Mouse (Mus musculus): ENCODE measurements around the gene Gale. TPM values are rescaled to one million over a fixed set of nuclear protein-coding genes. Genes with fewer than 3 reads are reported as not detected.
A peak's percentile ranks its signal among the peaks of the same experiment; 100 is the strongest.

Gene Gale
- polyA plus RNA-seq, 1 experiment, result 13.4 TPM

GRCm38 (mm10) chr4:135986943-135987710, 23.6 kb downstream of the Gale start, which contains the start of gene Pithd1:
Pithd1 (minus strand) TSS chr4:135987264.
- peak within 1 kb of the TSS; percentile 86 for H3K27ac ChIP-seq (ENCODE audit: insufficient read depth, low read depth, low read length)
- H3K4me1 ChIP-seq (ENCODE audit: control insufficient read depth, insufficient read depth, low read length), result 0 out of 2 replicates have a peak, but pooled peaks cover 2% of the 10 kb centered on the region
- peak within 1 kb of the TSS; percentile 76 for H3K4me3 ChIP-seq (ENCODE audit: insufficient read depth, low read depth, low read length)
- WGBS, result under 1% methylated on average over 79 of the region's 81 CpGs
- H3K27me3 ChIP-seq (replicated peaks; ENCODE audit: control insufficient read depth, insufficient read depth, low read length), result no peaks in the 10 kb centered on the region
- no peaks in the 10 kb centered on the region for H3K36me3 ChIP-seq (ENCODE audit: control insufficient read depth, insufficient read depth, low read length)
- peak; percentile 95 for DNase-seq
- TF ChIP-seq POLR2A (IDR thresholded peaks at IDR 0.05; ENCODE audit: low read depth, low read length) (no peak), CTCF (conservative IDR thresholded peaks at IDR 0.05; ENCODE audit: insufficient read depth, insufficient read length, low read depth, low read length) (no peak)

- Histone ChIP-seq H3K36me3 (ENCODE audit: control insufficient read depth, insufficient read depth, low read length) (no peaks in the 10 kb centered on the region), H3K4me3 (ENCODE audit: insufficient read depth, low read depth, low read length) (no peak overlapping the region; the same call in 1 of the 2 replicates), H3K4me1 (ENCODE audit: control insufficient read depth, insufficient read depth, low read length) (0 out of 2 replicates have a peak, but pooled peaks cover 2% of the 10 kb centered on the region), H3K27ac (ENCODE audit: insufficient read depth, low read depth, low read length) (no peak overlapping the region), H3K27me3 (replicated peaks; ENCODE audit: control insufficient read depth, insufficient read depth, low read length) (no peaks in the 10 kb centered on the region)
- TF ChIP-seq POLR2A (IDR thresholded peaks at IDR 0.05; ENCODE audit: low read depth, low read length) (no peak), CTCF (conservative IDR thresholded peaks at IDR 0.05; ENCODE audit: insufficient read depth, insufficient read length, low read depth, low read length) (no peak)
- WGBS, result 63% methylated on average over 9 of the region's 9 CpGs
- DNase-seq, result no peak
Measured at GRCm38 (mm10) chr4:135987714-135988113, 24.2 kb downstream of the Gale start.

DNA sequence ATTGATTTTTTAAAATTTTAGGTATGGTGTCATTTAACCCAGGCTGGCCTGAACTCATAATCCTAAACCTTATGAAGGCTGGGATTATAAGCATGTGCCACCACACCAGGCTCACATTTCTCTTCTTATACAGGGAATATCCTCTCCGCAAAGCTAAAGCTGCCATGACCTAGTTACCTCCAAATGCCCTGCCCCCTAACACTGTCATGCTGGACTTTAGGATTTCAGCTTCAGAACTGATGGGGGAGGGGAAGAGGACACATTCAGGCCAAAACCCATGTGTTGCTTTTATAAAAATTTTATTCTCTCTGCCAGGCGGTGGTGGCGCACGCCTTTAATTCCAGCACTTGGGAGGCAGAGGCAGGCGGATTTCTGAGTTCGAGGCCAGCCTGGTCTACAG, 30.4 kb downstream of the Gale start:
- WGBS, result 93% methylated on average over 6 of the region's 6 CpGs

GRCm38 (mm10) chr4:135995118-135995517, 31.6 kb downstream of the Gale start:
- H3K36me3 ChIP-seq (ENCODE audit: control insufficient read depth, insufficient read depth, low read length), result no peaks in the 10 kb centered on the region
- H3K4me1 ChIP-seq (ENCODE audit: control insufficient read depth, insufficient read depth, low read length), result no peaks in the 10 kb centered on the region
- no peak overlapping the region for H3K27ac ChIP-seq (ENCODE audit: insufficient read depth, low read depth, low read length)
- no peak for DNase-seq
- H3K4me3 ChIP-seq (ENCODE audit: insufficient read depth, low read depth, low read length), result no peak overlapping the region
- 81% methylated on average over 4 of the region's 4 CpGs for WGBS
- no peaks in the 10 kb centered on the region for H3K27me3 ChIP-seq (replicated peaks; ENCODE audit: control insufficient read depth, insufficient read depth, low read length)
- no peak for TF ChIP-seq POLR2A (IDR thresholded peaks at IDR 0.05; ENCODE audit: low read depth, low read length)
- TF ChIP-seq CTCF (conservative IDR thresholded peaks at IDR 0.05; ENCODE audit: insufficient read depth, insufficient read length, low read depth, low read length), result no peak

More for the DNA sequence above, 30.4 kb downstream of the Gale start:
- no peak for TF ChIP-seq CTCF (conservative IDR thresholded peaks at IDR 0.05; ENCODE audit: insufficient read depth, insufficient read length, low read depth, low read length)
- TF ChIP-seq POLR2A (IDR thresholded peaks at IDR 0.05; ENCODE audit: low read depth, low read length), result no peak
- no peak overlapping the region for H3K4me3 ChIP-seq (ENCODE audit: insufficient read depth, low read depth, low read length)
- H3K36me3 ChIP-seq (ENCODE audit: control insufficient read depth, insufficient read depth, low read length), result no peaks in the 10 kb centered on the region
- no peak overlapping the region for H3K27ac ChIP-seq (ENCODE audit: insufficient read depth, low read depth, low read length)
- H3K4me1 ChIP-seq (ENCODE audit: control insufficient read depth, insufficient read depth, low read length), result no peaks in the 10 kb centered on the region
- H3K27me3 ChIP-seq (replicated peaks; ENCODE audit: control insufficient read depth, insufficient read depth, low read length), result no peaks in the 10 kb centered on the region
- DNase-seq, result no peak

GRCm38 (mm10) chr4:136004107-136004675, 40.7 kb downstream of the Gale start:
- TF ChIP-seq POLR2A (IDR thresholded peaks at IDR 0.05; ENCODE audit: low read depth, low read length) (no peak), CTCF (conservative IDR thresholded peaks at IDR 0.05; ENCODE audit: insufficient read depth, insufficient read length, low read depth, low read length) (no peak)
- 71% methylated on average over 5 of the region's 5 CpGs for WGBS
- H3K4me1 ChIP-seq (ENCODE audit: control insufficient read depth, insufficient read depth, low read length), result peaks cover 4% of the 10 kb centered on the region; the same call in 1 of the 2 replicates
- H3K4me3 ChIP-seq (ENCODE audit: insufficient read depth, low read depth, low read length), result no peak overlapping the region
- H3K27ac ChIP-seq (ENCODE audit: insufficient read depth, low read depth, low read length), result no peak overlapping the region
- no peak for DNase-seq
- no peaks in the 10 kb centered on the region for H3K27me3 ChIP-seq (replicated peaks; ENCODE audit: control insufficient read depth, insufficient read depth, low read length)
- H3K36me3 ChIP-seq (ENCODE audit: control insufficient read depth, insufficient read depth, low read length), result peaks cover 12% of the 10 kb centered on the region

DNA sequence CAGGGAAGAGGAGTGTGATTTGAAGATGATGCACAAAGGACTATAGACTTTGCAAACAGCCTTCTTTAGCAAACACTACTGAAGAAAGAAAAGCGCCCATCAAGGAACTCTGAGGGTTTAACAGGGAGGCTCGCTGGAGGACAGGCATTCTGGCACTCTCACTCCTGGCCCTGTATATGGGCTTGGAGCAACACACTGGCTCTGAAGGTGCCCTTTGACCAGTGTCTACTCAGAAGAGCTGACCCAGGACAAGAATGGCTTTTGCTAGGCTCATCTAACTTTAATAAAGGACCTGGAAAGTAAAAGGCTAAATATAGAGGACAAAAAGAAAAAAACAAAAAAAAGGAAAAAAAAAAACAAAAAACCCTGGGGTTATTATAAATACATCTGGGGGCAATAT, 41.4 kb downstream of the Gale start:
- H3K27me3 ChIP-seq (replicated peaks; ENCODE audit: control insufficient read depth, insufficient read depth, low read length), result no peaks in the 10 kb centered on the region
- DNase-seq, result peak; percentile 66

GRCm38 (mm10) chr4:136006821-136007220, 43.3 kb downstream of the Gale start:
- 88% methylated on average over 3 of the region's 3 CpGs for WGBS
- TF ChIP-seq POLR2A (IDR thresholded peaks at IDR 0.05; ENCODE audit: low read depth, low read length), result no peak
- TF ChIP-seq CTCF (conservative IDR thresholded peaks at IDR 0.05; ENCODE audit: insufficient read depth, insufficient read length, low read depth, low read length), result no peak
- Histone ChIP-seq H3K4me1 (ENCODE audit: control insufficient read depth, insufficient read depth, low read length) (peaks cover 4% of the 10 kb centered on the region; the same call in 1 of the 2 replicates), H3K4me3 (ENCODE audit: insufficient read depth, low read depth, low read length) (no peak overlapping the region), H3K36me3 (ENCODE audit: control insufficient read depth, insufficient read depth, low read length) (peaks cover 17% of the 10 kb centered on the region), H3K27ac (ENCODE audit: insufficient read depth, low read depth, low read length) (no peak overlapping the region), H3K27me3 (replicated peaks; ENCODE audit: control insufficient read depth, insufficient read depth, low read length) (no peaks in the 10 kb centered on the region)
- DNase-seq, result no peak

More for the DNA sequence above, 41.4 kb downstream of the Gale start:
- no peak for TF ChIP-seq CTCF (conservative IDR thresholded peaks at IDR 0.05; ENCODE audit: insufficient read depth, insufficient read length, low read depth, low read length)
- TF ChIP-seq POLR2A (IDR thresholded peaks at IDR 0.05; ENCODE audit: low read depth, low read length), result no peak
- Histone ChIP-seq H3K36me3 (ENCODE audit: control insufficient read depth, insufficient read depth, low read length) (peaks cover 12% of the 10 kb centered on the region), H3K4me3 (ENCODE audit: insufficient read depth, low read depth, low read length) (no peak overlapping the region), H3K4me1 (ENCODE audit: control insufficient read depth, insufficient read depth, low read length) (peaks cover 4% of the 10 kb centered on the region; the same call in 1 of the 2 replicates), H3K27ac (ENCODE audit: insufficient read depth, low read depth, low read length) (no peak overlapping the region)
- 68% methylated on average over 2 of the region's 2 CpGs for WGBS

All from kidney, adult 2 months (tissue).